Mouse (Mus musculus): Measurements from ENCODE around the gene Apc2. TPM values are rescaled to one million over a fixed set of nuclear protein-coding genes. Genes with fewer than 3 reads are reported as not detected.
A peak's percentile ranks its signal among the peaks of the same experiment; 100 is the strongest.
"Not testable (repeated sequence)": the region's sequence is repeated elsewhere in the genome, so short reads cannot be mapped to it uniquely, and the experiment has no call there.

Gene Apc2
- polyA plus RNA-seq (2012; rRNA removed), result 1.4 and 1.8 TPM in 2 replicates

DNA sequence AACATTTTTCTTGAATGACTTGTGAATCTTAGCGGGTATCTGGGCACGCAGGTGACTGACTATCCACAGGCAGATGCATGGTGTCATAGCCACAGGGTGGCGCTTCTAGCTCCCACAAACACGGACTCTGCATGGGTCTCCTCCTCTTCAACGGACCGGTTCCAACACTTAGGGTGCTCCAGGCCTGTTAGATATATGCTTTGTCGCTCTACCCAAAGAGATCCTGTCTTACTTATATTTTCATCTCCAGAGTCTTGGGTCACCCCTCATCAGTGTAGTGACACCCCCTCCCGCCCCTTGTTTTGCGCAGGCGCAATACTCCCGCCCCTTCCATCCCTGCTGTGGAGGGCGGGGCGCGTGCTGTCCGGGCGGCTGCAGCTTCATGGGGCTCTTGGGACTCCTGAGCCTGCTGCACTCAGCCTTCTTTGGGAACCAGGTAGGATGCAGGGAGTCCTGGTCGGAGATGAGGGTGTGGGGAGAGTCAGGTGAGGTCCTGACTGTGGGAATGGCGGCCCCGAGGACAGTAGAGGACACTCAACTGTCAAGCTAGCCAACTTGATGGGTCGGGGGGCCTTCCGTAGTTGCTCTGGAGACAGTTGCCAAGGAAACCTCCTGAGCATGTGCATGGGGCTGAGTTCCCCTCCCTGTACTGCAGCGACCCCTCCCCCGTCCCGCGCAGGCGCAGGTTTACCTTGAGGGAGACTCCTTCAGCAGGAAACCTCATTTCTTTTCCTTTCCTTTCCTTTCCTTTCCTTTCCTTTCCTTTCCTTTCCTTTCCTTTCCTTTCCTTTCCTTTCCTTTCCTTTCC lies at the start of gene Apc2:
Gene Apc2 (plus strand): TSS at position 360 of the 808 bp plus-strand sequence.
- H3K36me3 ChIP-seq (ENCODE audit: control insufficient read depth, insufficient read depth, low read length), result peaks cover 1% of the 10 kb centered on the region; the same call in 1 of the 2 replicates

DNA sequence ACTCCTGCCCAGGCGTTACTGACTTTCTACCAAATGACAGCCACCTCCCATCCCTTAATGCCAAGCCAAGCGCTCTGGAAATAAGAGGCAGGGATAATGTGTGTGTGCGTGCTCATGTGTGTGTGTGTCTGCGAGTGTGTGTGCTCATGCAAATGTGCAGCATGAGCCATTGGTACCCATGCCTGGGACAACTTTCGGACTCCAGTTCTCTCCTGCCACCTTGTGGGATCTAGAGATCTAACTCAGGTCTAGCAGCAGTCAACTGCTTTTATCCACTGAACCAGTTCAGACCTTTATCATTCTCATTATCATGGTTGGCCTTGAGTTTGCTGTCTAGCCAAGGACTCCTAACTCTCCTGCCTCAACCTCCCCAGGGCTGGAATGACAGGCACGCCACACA lies 47.9 kb upstream of the Apc2 start:
- TF ChIP-seq POLR2A (IDR thresholded peaks at IDR 0.05; ENCODE audit: control insufficient read depth, low read depth, low read length), result no peak
- peak; percentile 21; the same call in 1 of the 2 replicates for TF ChIP-seq CTCF (IDR thresholded peaks at IDR 0.05; ENCODE audit: control insufficient read depth, insufficient read depth, insufficient replicate concordance, low read depth, low read length)
- H3K4me1 ChIP-seq (ENCODE audit: control insufficient read depth, insufficient read depth, low read length), result 0 out of 2 replicates have a peak, but pooled peaks cover 2% of the 10 kb centered on the region
- H3K27me3 ChIP-seq (ENCODE audit: control insufficient read depth, insufficient read depth, low read length), result no peaks in the 10 kb centered on the region
- H3K4me3 ChIP-seq (ENCODE audit: control insufficient read depth, low read depth, low read length), result no peak overlapping the region
- no peak overlapping the region for H3K27ac ChIP-seq (ENCODE audit: control insufficient read depth, insufficient read depth, low read depth, low read length)
- no peaks in the 10 kb centered on the region for H3K36me3 ChIP-seq (ENCODE audit: control insufficient read depth, insufficient read depth, low read length)

More for the DNA sequence above, at the start of gene Apc2:
- Histone ChIP-seq H3K4me3 (ENCODE audit: control insufficient read depth, low read depth, low read length) (peak within 1 kb of the TSS; percentile 74), H3K4me1 (ENCODE audit: control insufficient read depth, insufficient read depth, low read length) (peaks cover 23% of the 10 kb centered on the region), H3K27me3 (ENCODE audit: control insufficient read depth, insufficient read depth, low read length) (no peaks in the 10 kb centered on the region), H3K27ac (ENCODE audit: control insufficient read depth, insufficient read depth, low read depth, low read length) (no peak within 1 kb of the TSS)
- TF ChIP-seq CTCF (IDR thresholded peaks at IDR 0.05; ENCODE audit: control insufficient read depth, insufficient read depth, insufficient replicate concordance, low read depth, low read length) (peak; percentile 24; the same call in 1 of the 2 replicates), POLR2A (IDR thresholded peaks at IDR 0.05; ENCODE audit: control insufficient read depth, low read depth, low read length) (0 out of 2 replicates have a peak, but pooled peaks have one; percentile 17)

DNA sequence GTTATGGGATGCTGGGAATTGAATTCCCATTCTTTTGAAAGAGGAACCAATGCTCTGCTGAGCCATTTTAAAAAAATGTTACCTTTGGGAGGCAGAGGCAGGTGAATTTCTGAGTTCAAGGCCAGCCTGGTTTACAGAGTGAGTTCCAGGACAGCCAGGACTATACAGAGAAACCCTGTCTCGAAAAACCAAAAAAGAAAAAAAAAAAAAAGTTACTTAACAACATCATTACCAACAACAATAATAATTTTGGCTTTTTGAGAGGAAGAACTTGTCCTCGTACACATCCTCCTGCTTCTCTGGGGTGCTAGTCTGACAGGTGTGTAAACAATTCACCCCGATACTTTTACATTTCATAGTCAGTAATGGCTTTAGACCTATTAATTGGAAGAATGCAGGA lies 47.3 kb upstream of the Apc2 start:
- not testable (repeated sequence) for H3K4me1 ChIP-seq (ENCODE audit: control insufficient read depth, insufficient read depth, low read length); H3K27me3 ChIP-seq (ENCODE audit: control insufficient read depth, insufficient read depth, low read length); H3K4me3 ChIP-seq (ENCODE audit: control insufficient read depth, low read depth, low read length); H3K36me3 ChIP-seq (ENCODE audit: control insufficient read depth, insufficient read depth, low read length); H3K27ac ChIP-seq (ENCODE audit: control insufficient read depth, insufficient read depth, low read depth, low read length)

DNA sequence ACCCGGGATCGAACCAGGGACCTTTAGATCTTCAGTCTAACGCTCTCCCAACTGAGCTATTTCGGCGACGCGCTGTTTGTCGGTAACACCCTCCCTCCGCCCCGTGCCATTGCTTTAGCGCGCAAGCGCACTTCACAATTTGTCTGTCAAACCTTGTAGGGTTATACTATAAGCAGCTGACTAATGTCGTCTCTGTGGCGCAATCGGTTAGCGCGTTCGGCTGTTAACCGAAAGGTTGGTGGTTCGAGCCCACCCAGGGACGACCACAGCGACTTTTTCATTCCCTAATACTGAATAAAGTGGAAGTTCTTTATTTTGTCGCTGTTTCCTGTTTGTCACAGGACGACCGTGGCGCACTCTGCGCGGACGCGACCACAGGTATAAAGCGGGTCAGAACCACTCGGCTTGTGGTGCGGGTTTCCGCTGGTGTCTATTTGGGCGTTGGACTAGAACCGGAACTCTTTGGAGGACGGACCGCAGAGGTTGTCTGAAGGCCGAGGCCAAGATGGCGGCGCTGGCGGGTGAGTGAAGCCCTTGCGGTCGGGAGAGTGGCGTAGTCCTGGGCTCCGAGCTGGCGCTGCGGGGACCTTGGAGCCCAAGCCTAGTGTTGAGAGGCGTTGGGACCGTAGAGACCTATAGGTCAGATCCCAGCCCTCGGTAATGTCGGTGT lies 46.7 kb upstream of the Apc2 start, which contains the start of gene Ndufs7:
Gene Ndufs7 (plus strand): TSS at position 151 of the 670 bp plus-strand sequence.
- Histone ChIP-seq H3K36me3 (ENCODE audit: control insufficient read depth, insufficient read depth, low read length) (no peaks in the 10 kb centered on the region), H3K4me1 (ENCODE audit: control insufficient read depth, insufficient read depth, low read length) (0 out of 2 replicates have a peak, but pooled peaks cover 2% of the 10 kb centered on the region), H3K27me3 (ENCODE audit: control insufficient read depth, insufficient read depth, low read length) (no peaks in the 10 kb centered on the region), H3K27ac (ENCODE audit: control insufficient read depth, insufficient read depth, low read depth, low read length) (peak within 1 kb of the TSS; percentile 82), H3K4me3 (ENCODE audit: control insufficient read depth, low read depth, low read length) (peak within 1 kb of the TSS; percentile 94)
- TF ChIP-seq POLR2A (IDR thresholded peaks at IDR 0.05; ENCODE audit: control insufficient read depth, low read depth, low read length), result peak; percentile 67
- TF ChIP-seq CTCF (IDR thresholded peaks at IDR 0.05; ENCODE audit: control insufficient read depth, insufficient read depth, insufficient replicate concordance, low read depth, low read length), result no peak

DNA sequence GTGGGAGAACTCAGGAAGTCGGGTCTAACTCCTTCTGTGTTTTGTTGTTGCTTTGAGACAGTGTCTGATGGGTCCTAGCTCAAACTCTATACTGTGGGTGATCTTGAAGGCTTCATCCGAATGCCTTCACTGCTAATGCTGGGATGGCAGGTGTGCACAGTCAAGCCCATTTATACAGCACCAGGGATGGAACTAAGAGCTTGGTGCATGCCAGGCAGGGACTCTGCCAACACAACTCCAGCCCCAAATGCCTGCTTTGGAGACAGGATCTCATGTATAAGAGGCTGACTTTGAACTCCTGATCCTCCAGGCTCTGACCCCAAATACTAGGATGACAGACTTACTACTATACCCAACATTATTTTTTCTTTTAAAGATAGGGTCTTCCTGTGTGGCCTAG lies 45.7 kb upstream of the Apc2 start:
- H3K4me3 ChIP-seq (ENCODE audit: control insufficient read depth, low read depth, low read length), result peak overlapping the region; percentile 94; the same call in 1 of the 2 replicates
- H3K27ac ChIP-seq (ENCODE audit: control insufficient read depth, insufficient read depth, low read depth, low read length), result no peak overlapping the region
- no peaks in the 10 kb centered on the region for H3K27me3 ChIP-seq (ENCODE audit: control insufficient read depth, insufficient read depth, low read length)
- TF ChIP-seq POLR2A (IDR thresholded peaks at IDR 0.05; ENCODE audit: control insufficient read depth, low read depth, low read length) (no peak), CTCF (IDR thresholded peaks at IDR 0.05; ENCODE audit: control insufficient read depth, insufficient read depth, insufficient replicate concordance, low read depth, low read length) (no peak)
- 0 out of 2 replicates have a peak, but pooled peaks cover 2% of the 10 kb centered on the region for H3K4me1 ChIP-seq (ENCODE audit: control insufficient read depth, insufficient read depth, low read length)
- H3K36me3 ChIP-seq (ENCODE audit: control insufficient read depth, insufficient read depth, low read length), result no peaks in the 10 kb centered on the region

DNA sequence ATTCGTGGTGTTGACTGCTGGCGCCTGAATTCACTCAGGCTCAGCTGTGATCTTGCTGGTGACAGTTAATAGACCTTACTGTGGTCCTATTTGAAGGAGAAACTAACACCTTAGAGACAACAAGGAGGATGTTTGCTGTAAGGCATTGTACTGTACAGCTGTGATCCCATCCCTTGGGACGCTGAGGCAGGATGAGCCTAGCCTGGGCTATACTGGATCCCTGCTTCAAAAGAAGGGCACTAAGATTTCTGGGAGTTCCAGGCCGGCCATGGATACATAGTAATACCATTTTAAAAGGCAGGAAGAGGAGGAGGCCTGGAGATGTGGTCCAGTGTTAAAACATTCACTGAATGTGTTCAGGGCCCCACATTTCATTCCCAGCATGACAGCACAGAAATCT lies 45.2 kb upstream of the Apc2 start:
- Histone ChIP-seq H3K4me3 (ENCODE audit: control insufficient read depth, low read depth, low read length) (no peak overlapping the region), H3K27me3 (ENCODE audit: control insufficient read depth, insufficient read depth, low read length) (no peaks in the 10 kb centered on the region), H3K36me3 (ENCODE audit: control insufficient read depth, insufficient read depth, low read length) (no peaks in the 10 kb centered on the region), H3K4me1 (ENCODE audit: control insufficient read depth, insufficient read depth, low read length) (0 out of 2 replicates have a peak, but pooled peaks cover 2% of the 10 kb centered on the region), H3K27ac (ENCODE audit: control insufficient read depth, insufficient read depth, low read depth, low read length) (no peak overlapping the region)
- no peak for TF ChIP-seq CTCF (IDR thresholded peaks at IDR 0.05; ENCODE audit: control insufficient read depth, insufficient read depth, insufficient replicate concordance, low read depth, low read length)
- no peak for TF ChIP-seq POLR2A (IDR thresholded peaks at IDR 0.05; ENCODE audit: control insufficient read depth, low read depth, low read length)

DNA sequence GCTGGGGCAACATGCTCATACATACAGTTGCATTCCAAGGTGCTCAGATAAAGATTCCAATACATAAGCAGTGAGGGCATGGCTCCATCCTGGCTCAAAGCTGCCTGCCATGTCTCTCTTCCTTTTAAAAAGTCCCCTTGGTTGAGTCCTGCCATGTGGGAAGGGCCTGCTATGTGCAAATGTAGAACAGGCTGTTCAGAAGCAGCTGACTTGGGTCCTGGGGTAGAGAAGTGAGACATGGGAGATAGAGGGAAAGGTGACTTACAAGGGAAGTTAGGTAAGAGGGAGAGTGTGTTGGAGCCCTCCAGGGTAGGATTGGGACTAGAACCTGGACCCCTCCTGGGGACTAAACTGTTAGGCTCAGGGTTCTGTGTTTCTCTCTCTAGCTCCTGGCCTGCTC lies 43.8 kb upstream of the Apc2 start:
- Histone ChIP-seq H3K27me3 (ENCODE audit: control insufficient read depth, insufficient read depth, low read length) (no peaks in the 10 kb centered on the region), H3K36me3 (ENCODE audit: control insufficient read depth, insufficient read depth, low read length) (no peaks in the 10 kb centered on the region; the same call in 1 of the 2 replicates), H3K27ac (ENCODE audit: control insufficient read depth, insufficient read depth, low read depth, low read length) (no peak overlapping the region), H3K4me3 (ENCODE audit: control insufficient read depth, low read depth, low read length) (no peak overlapping the region), H3K4me1 (ENCODE audit: control insufficient read depth, insufficient read depth, low read length) (0 out of 2 replicates have a peak, but pooled peaks cover 2% of the 10 kb centered on the region)
- no peak for TF ChIP-seq CTCF (IDR thresholded peaks at IDR 0.05; ENCODE audit: control insufficient read depth, insufficient read depth, insufficient replicate concordance, low read depth, low read length)
- TF ChIP-seq POLR2A (IDR thresholded peaks at IDR 0.05; ENCODE audit: control insufficient read depth, low read depth, low read length), result no peak

All from testis, adult 2 months (tissue).